Mouse (Mus musculus): ENCODE results near the gene Ccdc175. TPM values are rescaled to one million over a fixed set of nuclear protein-coding genes. Genes with fewer than 3 reads are reported as not detected.

Ccdc175 gene
- polyA plus RNA-seq, 1 experiment: not detected

DNA sequence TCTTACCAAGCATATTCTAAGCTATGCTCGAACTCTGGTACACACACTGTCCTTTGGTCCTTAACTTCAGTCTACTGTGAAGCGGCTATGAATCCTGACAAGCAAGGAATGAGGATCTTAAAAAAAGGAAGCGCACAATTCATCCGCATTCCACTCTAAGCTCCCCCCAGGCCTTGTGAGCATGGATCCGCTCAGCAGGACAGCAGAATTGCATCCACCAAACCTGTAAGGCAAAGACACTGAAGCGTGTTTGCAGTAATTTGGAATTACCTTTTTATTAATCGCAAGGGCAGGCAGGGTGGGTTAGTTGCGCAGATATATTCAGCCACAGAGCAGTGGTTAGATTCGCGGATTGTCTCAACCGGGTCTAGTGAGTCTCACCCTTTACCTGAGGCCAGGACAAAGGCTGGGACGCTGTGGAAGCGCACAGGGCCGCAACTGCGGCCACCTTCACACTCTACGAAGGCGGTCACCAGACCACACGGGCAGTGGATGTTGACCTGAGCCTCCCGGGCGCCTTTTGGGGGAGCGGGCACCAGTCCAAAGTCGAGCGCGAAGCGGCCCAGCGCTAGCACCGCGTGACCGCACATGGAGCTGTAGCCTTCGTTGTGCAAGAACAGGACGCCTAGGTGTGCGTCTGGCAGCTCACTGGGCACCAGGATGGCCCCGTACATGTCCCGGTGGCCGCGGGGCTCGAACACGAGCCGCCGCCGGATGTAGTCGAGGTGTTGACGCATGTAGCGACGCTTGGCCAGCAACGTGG is 100.4 kb downstream of the Ccdc175 start:
- TF ChIP-seq TAL1 (IDR thresholded peaks at IDR 0.05; ENCODE audit: low read length) (no peak), GATA1 (IDR thresholded peaks at IDR 0.05; ENCODE audit: low read length) (no peak)
- peaks cover 27% of the 10 kb centered on the region for H3K4me1 ChIP-seq (ENCODE audit: control insufficient read depth)
- no peaks in the 10 kb centered on the region for H3K36me3 ChIP-seq (ENCODE audit: control insufficient read depth)
- H3K4me3 ChIP-seq (replicated peaks): peak overlapping the region; percentile 82
- peaks cover 34% of the 10 kb centered on the region for H3K27me3 ChIP-seq (ENCODE audit: control insufficient read depth)
- H3K9me3 ChIP-seq (ENCODE audit: control insufficient read depth, low read length): no peaks in the 10 kb centered on the region

DNA sequence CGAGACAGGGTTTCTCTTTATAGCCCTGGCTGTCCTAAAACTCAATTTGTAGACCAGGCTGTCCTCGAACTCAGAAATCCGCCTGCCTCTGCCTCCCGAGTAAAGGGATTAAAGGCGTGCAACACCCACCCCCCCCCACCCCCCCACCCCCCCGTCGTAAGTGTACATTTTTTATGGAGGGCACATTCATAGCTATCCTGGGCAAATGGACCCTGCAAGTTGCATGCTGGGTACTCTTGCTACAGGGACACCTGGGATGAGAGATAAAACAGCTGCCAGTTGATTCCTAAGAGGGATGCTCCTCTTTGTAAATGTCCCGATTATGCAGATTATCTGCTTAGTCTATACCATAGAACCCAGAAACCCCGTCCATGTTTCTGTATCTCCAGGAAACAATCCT is 101.6 kb downstream of the Ccdc175 start:
- Histone ChIP-seq H3K27me3 (ENCODE audit: control insufficient read depth) (peaks cover 34% of the 10 kb centered on the region), H3K36me3 (ENCODE audit: control insufficient read depth) (no peaks in the 10 kb centered on the region), H3K4me3 (replicated peaks) (no peak overlapping the region), H3K4me1 (ENCODE audit: control insufficient read depth) (peaks cover 27% of the 10 kb centered on the region), H3K9me3 (ENCODE audit: control insufficient read depth, low read length) (no peaks in the 10 kb centered on the region)
- TF ChIP-seq GATA1 (IDR thresholded peaks at IDR 0.05; ENCODE audit: low read length) (no peak), TAL1 (IDR thresholded peaks at IDR 0.05; ENCODE audit: low read length) (no peak)

DNA sequence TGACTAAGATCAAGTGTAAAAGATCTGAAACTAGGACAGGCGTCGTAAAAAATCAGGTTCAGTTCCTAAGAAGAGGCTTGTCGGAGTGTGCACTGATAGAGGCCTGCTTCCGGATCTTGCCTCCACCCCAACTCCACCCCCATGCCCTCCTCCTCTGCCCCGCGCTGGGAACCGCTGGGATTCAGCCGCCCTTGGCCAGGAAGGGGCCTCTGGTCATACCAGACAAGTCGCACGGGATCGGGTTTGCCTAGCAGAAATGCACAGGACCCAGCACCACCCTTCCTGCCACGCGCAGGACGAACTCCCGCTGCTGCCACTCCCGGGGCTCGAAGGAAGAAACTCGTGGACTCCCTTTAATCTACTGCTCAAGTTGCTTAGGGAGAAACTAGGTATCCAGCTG is 102.5 kb downstream of the Ccdc175 start:
- Histone ChIP-seq H3K4me1 (ENCODE audit: control insufficient read depth) (peaks cover 27% of the 10 kb centered on the region), H3K9me3 (ENCODE audit: control insufficient read depth, low read length) (no peaks in the 10 kb centered on the region), H3K36me3 (ENCODE audit: control insufficient read depth) (no peaks in the 10 kb centered on the region), H3K27me3 (ENCODE audit: control insufficient read depth) (peaks cover 34% of the 10 kb centered on the region), H3K4me3 (replicated peaks) (no peak overlapping the region)
- TF ChIP-seq GATA1 (IDR thresholded peaks at IDR 0.05; ENCODE audit: low read length): no peak
- no peak for TF ChIP-seq TAL1 (IDR thresholded peaks at IDR 0.05; ENCODE audit: low read length)

GRCm38 (mm10) chr12:72081961-72082360 is 102.9 kb downstream of the Ccdc175 start:
- Histone ChIP-seq H3K4me3 (replicated peaks) (no peak overlapping the region), H3K27me3 (ENCODE audit: control insufficient read depth) (peaks cover 34% of the 10 kb centered on the region), H3K4me1 (ENCODE audit: control insufficient read depth) (peaks cover 27% of the 10 kb centered on the region), H3K36me3 (ENCODE audit: control insufficient read depth) (no peaks in the 10 kb centered on the region), H3K9me3 (ENCODE audit: control insufficient read depth, low read length) (no peaks in the 10 kb centered on the region)
- no peak for TF ChIP-seq GATA1 (IDR thresholded peaks at IDR 0.05; ENCODE audit: low read length)
- no peak for TF ChIP-seq TAL1 (IDR thresholded peaks at IDR 0.05; ENCODE audit: low read length)

DNA sequence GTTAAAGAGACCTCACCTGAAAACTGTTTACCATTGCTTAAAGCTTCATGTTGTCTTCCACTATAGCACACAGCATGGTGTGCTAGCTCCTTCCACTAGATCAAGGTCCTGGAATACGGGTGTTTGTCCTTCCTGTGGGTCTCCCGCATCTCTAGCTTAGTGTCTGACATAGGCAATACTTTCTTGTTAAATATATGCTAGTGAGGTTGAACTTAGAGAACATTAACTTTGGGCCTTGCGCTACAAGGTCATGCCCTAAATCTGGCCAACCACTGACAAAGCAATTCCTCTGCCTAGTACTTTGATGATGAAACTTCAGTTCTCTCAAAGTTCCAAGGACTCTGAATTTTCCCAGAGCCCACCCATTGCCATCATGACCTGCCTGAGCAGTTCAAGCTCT is 106.6 kb downstream of the Ccdc175 start:
- H3K4me1 ChIP-seq (ENCODE audit: control insufficient read depth): peaks cover 3% of the 10 kb centered on the region
- H3K4me3 ChIP-seq (replicated peaks): no peak overlapping the region
- H3K9me3 ChIP-seq (ENCODE audit: control insufficient read depth, low read length): peaks cover 5% of the 10 kb centered on the region
- no peak for TF ChIP-seq GATA1 (IDR thresholded peaks at IDR 0.05; ENCODE audit: low read length)
- no peak for TF ChIP-seq TAL1 (IDR thresholded peaks at IDR 0.05; ENCODE audit: low read length)
- H3K36me3 ChIP-seq (ENCODE audit: control insufficient read depth): no peaks in the 10 kb centered on the region; the same call in 1 of the 2 replicates
- H3K27me3 ChIP-seq (ENCODE audit: control insufficient read depth): peaks cover 18% of the 10 kb centered on the region

- peaks cover 53% of the 10 kb centered on the region for H3K27me3 ChIP-seq (ENCODE audit: control insufficient read depth)
Observed at GRCm38 (mm10) chr12:72070327-72071269, 114.2 kb downstream of the Ccdc175 start, which contains the start of gene Gpr135. Gpr135 (minus strand) TSS chr12:72071125.

DNA sequence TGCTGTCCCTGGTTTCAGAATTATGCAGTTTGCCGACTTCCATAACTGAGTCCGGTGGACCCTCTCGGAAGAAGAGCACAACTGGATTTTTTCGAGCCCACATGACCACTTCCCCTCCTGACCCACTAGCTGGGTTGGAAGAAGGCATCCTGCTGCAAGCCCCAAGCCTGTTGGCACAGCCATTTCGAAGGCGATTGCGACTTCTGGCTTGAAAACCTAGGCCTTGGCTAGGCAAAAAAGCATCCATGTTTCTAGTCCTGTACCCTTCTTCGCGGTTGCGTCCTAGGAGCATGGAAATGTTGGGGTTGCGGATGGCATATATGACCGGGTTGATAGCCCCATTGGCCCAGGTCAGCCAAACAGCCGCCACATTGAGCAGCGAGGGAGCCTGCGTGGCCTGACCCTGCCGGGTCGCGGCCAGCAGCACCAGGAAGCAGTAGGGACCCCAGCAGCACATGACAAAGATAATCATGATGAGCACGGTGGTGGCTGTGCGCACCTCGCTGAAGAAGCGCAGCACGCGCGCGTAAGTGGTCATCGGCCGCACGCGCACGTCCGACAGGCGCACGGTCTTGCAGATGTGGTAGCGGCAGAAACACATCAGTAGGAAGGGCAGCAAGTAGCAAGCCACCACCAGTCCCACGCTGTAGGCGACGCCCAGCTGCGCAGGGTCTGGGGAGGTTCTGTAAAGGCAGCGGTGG is 115.1 kb downstream of the Ccdc175 start:
- Histone ChIP-seq H3K9me3 (ENCODE audit: control insufficient read depth, low read length) (peaks cover 5% of the 10 kb centered on the region), H3K4me3 (replicated peaks) (peak overlapping the region; percentile 60), H3K27me3 (ENCODE audit: control insufficient read depth) (peaks cover 53% of the 10 kb centered on the region), H3K4me1 (ENCODE audit: control insufficient read depth) (peaks cover 16% of the 10 kb centered on the region), H3K36me3 (ENCODE audit: control insufficient read depth) (no peaks in the 10 kb centered on the region; the same call in 1 of the 2 replicates)
- TF ChIP-seq GATA1 (IDR thresholded peaks at IDR 0.05; ENCODE audit: low read length) (no peak), TAL1 (IDR thresholded peaks at IDR 0.05; ENCODE audit: low read length) (no peak)

More at GRCm38 (mm10) chr12:72070327-72071269, 114.2 kb downstream of the Ccdc175 start, which contains the start of gene Gpr135:
- H3K4me1 ChIP-seq (ENCODE audit: control insufficient read depth): peaks cover 16% of the 10 kb centered on the region
- H3K9me3 ChIP-seq (ENCODE audit: control insufficient read depth, low read length): peaks cover 5% of the 10 kb centered on the region
- TF ChIP-seq GATA1 (IDR thresholded peaks at IDR 0.05; ENCODE audit: low read length) (no peak), TAL1 (IDR thresholded peaks at IDR 0.05; ENCODE audit: low read length) (no peak)
- H3K4me3 ChIP-seq (replicated peaks): peak within 1 kb of the TSS; percentile 60
- H3K36me3 ChIP-seq (ENCODE audit: control insufficient read depth): no peaks in the 10 kb centered on the region; the same call in 1 of the 2 replicates

GRCm38 (mm10) chr12:72057780-72058179 is 127.0 kb downstream of the Ccdc175 start:
- Histone ChIP-seq H3K27me3 (ENCODE audit: control insufficient read depth) (no peaks in the 10 kb centered on the region), H3K4me1 (ENCODE audit: control insufficient read depth) (no peaks in the 10 kb centered on the region), H3K4me3 (replicated peaks) (no peak overlapping the region), H3K36me3 (ENCODE audit: control insufficient read depth) (no peaks in the 10 kb centered on the region), H3K9me3 (ENCODE audit: control insufficient read depth, low read length) (no peaks in the 10 kb centered on the region)
- TF ChIP-seq GATA1 (IDR thresholded peaks at IDR 0.05; ENCODE audit: low read length) (no peak), TAL1 (IDR thresholded peaks at IDR 0.05; ENCODE audit: low read length) (no peak)
